Mouse (Mus musculus) MEL (cell line): ENCODE results near the gene Stk11ip. TPM values are rescaled to one million over a fixed set of nuclear protein-coding genes. Genes with fewer than 3 reads are reported as not detected.

Experiments used
- DNase-seq: peaks from one replicate; pipeline ENCODE4 v3.0.0; 2011; ENCODE audit warnings: low read depth, low spot score
- H3K27ac ChIP-seq: 2 replicates; pipeline ENCODE4 v1.5.1; 2012; ENCODE audit warnings: low read depth, mild to moderate bottlenecking, control low read depth, low read length, moderate library complexity; ENCODE audit not compliant: control insufficient read depth
- H3K27me3 ChIP-seq, 2 experiments: fragments of 150-350 bp in 1 of 2; sonication (generic) in 1 of 2; 2 replicates each; pipeline ENCODE4 v1.6.1; 2012; ENCODE audit warnings: low read length in 2 of 2, mild to moderate bottlenecking in 2 of 2, improper control_type of control experiment in 1 of 2, moderate library complexity in 1 of 2; ENCODE audit not compliant: insufficient read depth in 2 of 2, control insufficient read depth in 1 of 2
- H3K36me3 ChIP-seq, 2 experiments: 2 replicates each; pipeline ENCODE4 v1.6.1; 2012 to 2014; ENCODE audit warnings: low read length in 2 of 2, improper control_type of control experiment in 1 of 2, inconsistent platforms in 1 of 2, mild to moderate bottlenecking in 1 of 2; ENCODE audit not compliant: insufficient read depth in 2 of 2, control insufficient read depth in 1 of 2
- H3K4me1 ChIP-seq, 2 experiments: fragments of 150-350 bp in 1 of 2; sonication (generic) in 1 of 2; 2 replicates each; pipeline ENCODE4 v1.6.1; 2012; ENCODE audit warnings: low read length in 2 of 2, improper control_type of control experiment in 1 of 2, mild to moderate bottlenecking in 1 of 2; ENCODE audit not compliant: insufficient read depth in 2 of 2, control insufficient read depth in 1 of 2
- H3K4me3 ChIP-seq, 2 experiments: fragments of 150-350 bp in 1 of 2; sonication (generic) in 1 of 2; 2 replicates each; pipeline ENCODE4 v1.5.1; 2012; ENCODE audit warnings: low read depth in 2 of 2, low read length in 2 of 2, mild to moderate bottlenecking in 2 of 2, moderate library complexity in 2 of 2, control low read depth in 1 of 2, improper control_type of control experiment in 1 of 2; ENCODE audit not compliant: control insufficient read depth in 1 of 2, insufficient read depth in 1 of 2
- H3K79me2 ChIP-seq: 2 replicates; pipeline ENCODE4 v1.6.1; 2012; ENCODE audit warnings: mild to moderate bottlenecking, low read length, moderate library complexity; ENCODE audit not compliant: control insufficient read depth, poor library complexity, insufficient read depth
- H3K9ac ChIP-seq: 2 replicates; pipeline ENCODE4 v1.6.1; 2012; ENCODE audit warnings: low read depth, mild to moderate bottlenecking, control low read depth, low read length, moderate library complexity; ENCODE audit not compliant: control insufficient read depth, poor library complexity, severe bottlenecking
- H3K9me3 ChIP-seq: fragments of 150-350 bp; sonication (generic); replicated peaks from 2 replicates; pipeline ENCODE4 v1.6.1; 2012; ENCODE audit warnings: mild to moderate bottlenecking, low read length, improper control_type of control experiment, moderate library complexity; ENCODE audit not compliant: insufficient read depth
- BHLHE40 ChIP-seq: IDR thresholded peaks from 2 replicates; pipeline ENCODE4 v1.6.1; 2012; ENCODE audit warnings: low read depth, mild to moderate bottlenecking, inconsistent platforms, low read length, improper control_type of control experiment, borderline replicate concordance
- CHD1 ChIP-seq: IDR thresholded peaks from 2 replicates; pipeline ENCODE4 v1.6.1; 2012; ENCODE audit warnings: low read depth, mild to moderate bottlenecking, inconsistent platforms, low read length, improper control_type of control experiment
- CTCF ChIP-seq, 3 experiments: IDR thresholded peaks in 2 of 3; conservative IDR thresholded peaks in 1 of 3; 2 replicates each; pipeline ENCODE4 v1.5.1; 2011 to 2012; ENCODE audit warnings: low read length in 3 of 3, low read depth in 2 of 3, mild to moderate bottlenecking in 2 of 3, improper control_type of control experiment in 1 of 3, inconsistent platforms in 1 of 3, mixed read lengths in 1 of 3, moderate library complexity in 1 of 3; ENCODE audit not compliant: control insufficient read depth in 1 of 3, insufficient read depth in 1 of 3, poor library complexity in 1 of 3, severe bottlenecking in 1 of 3
- E2F4 ChIP-seq: IDR thresholded peaks from 2 replicates; pipeline ENCODE4 v1.6.1; 2011; ENCODE audit warnings: low read depth, low read length, improper control_type of control experiment, borderline replicate concordance
- ETS1 ChIP-seq: IDR thresholded peaks from 2 replicates; pipeline ENCODE4 v1.6.1; 2012; ENCODE audit warnings: low read depth, mild to moderate bottlenecking, inconsistent platforms, low read length, improper control_type of control experiment, moderate library complexity
- JUND ChIP-seq: IDR thresholded peaks from 2 replicates; pipeline ENCODE4 v1.6.1; 2011; ENCODE audit warnings: low read depth, mild to moderate bottlenecking, improper control_type of control experiment, low read length
- MAFK ChIP-seq: IDR thresholded peaks from 2 replicates; pipeline ENCODE4 v1.6.1; 2011; ENCODE audit warnings: low read depth, mild to moderate bottlenecking, low read length, improper control_type of control experiment, borderline replicate concordance
- MEF2A ChIP-seq: IDR thresholded peaks from 2 replicates; pipeline ENCODE4 v1.6.1; 2014; ENCODE audit warnings: low read depth, mild to moderate bottlenecking, inconsistent platforms, low read length, improper control_type of control experiment; ENCODE audit not compliant: poor library complexity, insufficient replicate concordance, severe bottlenecking; ENCODE audit errors: extremely low read depth
- MYB ChIP-seq: IDR thresholded peaks from 2 replicates; pipeline ENCODE4 v1.6.1; 2011; ENCODE audit warnings: mild to moderate bottlenecking, low read depth, low read length, improper control_type of control experiment
- NRF1 ChIP-seq: IDR thresholded peaks from 2 replicates; pipeline ENCODE4 v1.6.1; 2014; ENCODE audit warnings: low read depth, mild to moderate bottlenecking, inconsistent platforms, low read length, improper control_type of control experiment, moderate library complexity; ENCODE audit not compliant: poor library complexity, insufficient read depth, severe bottlenecking
- POLR2A ChIP-seq, 2 experiments: IDR thresholded peaks; 2 replicates each; pipeline ENCODE4 v1.6.1; 2011 to 2012; ENCODE audit warnings: low read length in 2 of 2, mild to moderate bottlenecking in 2 of 2, control low read depth in 1 of 2, improper control_type of control experiment in 1 of 2, low read depth in 1 of 2, moderate library complexity in 1 of 2; ENCODE audit not compliant: control insufficient read depth in 1 of 2, insufficient read depth in 1 of 2, poor library complexity in 1 of 2
- POLR2AphosphoS2 ChIP-seq: IDR thresholded peaks from 2 replicates; pipeline ENCODE4 v1.6.1; 2011; ENCODE audit warnings: low read length, improper control_type of control experiment
- POLR2AphosphoS5 ChIP-seq: IDR thresholded peaks from 2 replicates; pipeline ENCODE4 v1.6.1; 2012; ENCODE audit warnings: low read depth, borderline replicate concordance, mild to moderate bottlenecking, inconsistent platforms, low read length, moderate library complexity, mixed read lengths
- RAD21 ChIP-seq: IDR thresholded peaks from 2 replicates; pipeline ENCODE4 v1.6.1; 2011; ENCODE audit warnings: mild to moderate bottlenecking, low read depth, low read length, improper control_type of control experiment
- UBTF ChIP-seq: IDR thresholded peaks from 2 replicates; pipeline ENCODE4 v1.6.1; 2012; ENCODE audit warnings: low read depth, mild to moderate bottlenecking, inconsistent platforms, low read length, improper control_type of control experiment, moderate library complexity, borderline replicate concordance; ENCODE audit not compliant: insufficient read depth
- USF1 ChIP-seq: IDR thresholded peaks from 2 replicates; pipeline ENCODE4 v1.6.1; 2014; ENCODE audit warnings: low read depth, mild to moderate bottlenecking, inconsistent platforms, low read length, improper control_type of control experiment, moderate library complexity
- ZC3H11A ChIP-seq: IDR thresholded peaks from 2 replicates; pipeline ENCODE4 v1.6.1; 2012; ENCODE audit warnings: low read depth, mild to moderate bottlenecking, inconsistent platforms, low read length, improper control_type of control experiment
- ZKSCAN1 ChIP-seq: IDR thresholded peaks from 2 replicates; pipeline ENCODE4 v1.6.1; 2012; ENCODE audit warnings: low read depth, mild to moderate bottlenecking, inconsistent platforms, low read length, improper control_type of control experiment, moderate library complexity
- ZMIZ1 ChIP-seq: IDR thresholded peaks from 2 replicates; pipeline ENCODE4 v1.6.1; 2012; ENCODE audit warnings: low read depth, mild to moderate bottlenecking, inconsistent platforms, low read length, improper control_type of control experiment, moderate library complexity
- ZNF384 ChIP-seq: IDR thresholded peaks from 2 replicates; pipeline ENCODE4 v1.6.1; 2012; ENCODE audit warnings: low read depth, mild to moderate bottlenecking, inconsistent platforms, low read length, improper control_type of control experiment
- polyA plus RNA-seq, 2 experiments: library from polyadenylated mRNA; stranded (reverse) in 1 of 2; unstranded in 1 of 2; fragments of >175 nt in 1 of 2; fragments of >200 nt in 1 of 2; gene quantifications; 2 replicates each; pipeline versions ENCODE4 v1.2.1 to v1.2.4; 2012; ENCODE audit warnings: low replicate concordance in 2 of 2, low read depth in 1 of 2; ENCODE audit not compliant: insufficient read length in 2 of 2, insufficient read depth in 1 of 2, missing spikeins in 1 of 2
- total RNA-seq: library from RNA; depleted of rRNA; stranded (reverse); fragments of 300-350 nt; gene quantifications from 2 replicates; pipeline ENCODE4 v1.2.3, GENCODE M21; 2012

The Stk11ip gene
- total and polyA plus RNA-seq, 3 experiments: 10.2 to 29.4 TPM; not detected in 1

- Histone ChIP-seq H3K79me2 (no peaks in the 10 kb centered on the region), H3K27ac (no peak overlapping the region), H3K4me3 (no peak overlapping the region), H3K9ac (no peak overlapping the region), H3K27me3 (no peaks in the 10 kb centered on the region), H3K9me3 (no peaks in the 10 kb centered on the region), H3K36me3 (no peaks in the 10 kb centered on the region), H3K4me1 (no peaks in the 10 kb centered on the region)
- TF ChIP-seq MEF2A (no peak), JUND (no peak), ZC3H11A (no peak), ETS1 (no peak), POLR2AphosphoS2 (no peak)
- DNase-seq: no peak
These were observed 27.5 kb downstream of the Stk11ip start for GRCm38 (mm10) chr1:75548871-75549270.

DNA sequence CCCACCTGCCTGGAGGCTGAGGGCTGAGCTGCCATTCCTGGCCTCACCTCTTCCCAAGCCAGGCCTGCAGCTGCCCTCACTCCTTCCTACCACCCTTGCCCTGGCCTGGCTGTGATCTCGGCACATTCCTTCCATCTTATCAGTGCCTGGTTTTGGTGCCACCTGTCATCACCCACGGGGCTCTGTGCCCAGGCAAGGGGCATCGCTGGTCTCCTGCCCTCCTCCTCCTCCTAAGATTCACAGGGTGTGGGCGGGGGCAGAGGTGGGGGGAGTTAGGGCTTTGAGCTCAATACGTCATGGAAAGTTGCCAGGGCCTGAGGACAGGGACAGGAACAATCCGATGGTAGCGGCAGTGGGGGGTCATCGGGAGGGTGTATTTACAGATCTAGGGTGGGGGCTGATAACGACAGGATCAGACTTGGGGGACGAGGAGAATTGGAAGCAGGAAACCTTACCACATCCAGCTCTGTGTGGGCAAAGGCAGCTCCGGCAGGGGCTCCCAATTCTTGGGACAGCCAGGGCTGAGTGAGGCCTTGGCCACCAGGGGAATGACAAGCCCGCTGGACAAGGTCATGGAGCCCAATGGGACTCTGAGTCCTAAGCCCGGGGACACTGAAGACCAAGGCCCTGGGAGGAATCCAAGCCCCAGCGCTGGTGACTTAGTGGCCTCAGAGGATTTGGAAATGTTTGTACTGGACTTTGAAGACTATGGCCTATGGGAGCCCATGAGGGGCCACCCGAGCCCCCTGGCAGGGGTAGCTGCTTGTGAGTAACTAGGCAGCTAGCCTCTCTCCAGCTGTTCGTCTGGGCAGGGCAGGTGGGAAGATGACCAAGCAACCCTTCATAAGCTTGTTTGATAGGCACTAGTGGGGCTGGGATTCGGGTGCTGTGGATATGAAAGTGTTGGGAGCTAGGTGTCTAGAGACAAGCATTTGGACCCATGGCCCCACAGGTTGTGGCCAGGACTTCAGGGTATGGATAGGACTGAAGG, 28.3 kb downstream of the Stk11ip start:
- H3K79me2 ChIP-seq: no peaks in the 10 kb centered on the region
- no peaks in the 10 kb centered on the region for H3K4me1 ChIP-seq
- H3K27me3 ChIP-seq: no peaks in the 10 kb centered on the region
- no peak overlapping the region for H3K27ac ChIP-seq
- no peak overlapping the region for H3K4me3 ChIP-seq
- no peak for DNase-seq
- no peaks in the 10 kb centered on the region for H3K36me3 ChIP-seq
- no peak overlapping the region for H3K9ac ChIP-seq
- H3K9me3 ChIP-seq: no peaks in the 10 kb centered on the region
- TF ChIP-seq RAD21 (no peak), MYB (no peak), POLR2A (IDR thresholded peaks at IDR 0.05; ENCODE audit: control insufficient read depth in 1 of 2, insufficient read depth in 1 of 2, low read depth in 1 of 2, low read length in 2 of 2, poor library complexity in 1 of 2) (no peak), POLR2AphosphoS5 (no peak), MEF2A (no peak), ZMIZ1 (no peak), ZNF384 (no peak), E2F4 (no peak), BHLHE40 (no peak), USF1 (no peak), ZKSCAN1 (no peak), CTCF (IDR thresholded peaks at IDR 0.05 in 2 of 3, conservative IDR thresholded peaks at IDR 0.05 in 1 of 3; ENCODE audit: control insufficient read depth in 1 of 3, insufficient read depth in 1 of 3, low read depth in 2 of 3, low read length in 3 of 3, poor library complexity in 1 of 3, severe bottlenecking in 1 of 3) (no peak), MAFK (no peak), ZC3H11A (no peak), CHD1 (no peak), UBTF (no peak), NRF1 (no peak)
